Mouse (Mus musculus): Measurements from ENCODE around the gene Nudt7.

GRCm38 (mm10) chr8:114121781-114122180 lies 11.6 kb upstream of the Nudt7 start:
- TF ChIP-seq CTCF (IDR thresholded peaks at IDR 0.05; ENCODE audit: extremely low read depth, insufficient read depth, insufficient read length, insufficient replicate concordance), result no peak
- no peak for TF ChIP-seq POLR2A (IDR thresholded peaks at IDR 0.05; ENCODE audit: low read depth, low read length)

Measured in spleen, adult 2 months (tissue).